Mouse (Mus musculus) lung, postnatal 14 days (tissue): Measurements from ENCODE around the gene Macrod1.

Experiments
- DNase-seq: peaks from one replicate; pipeline ENCODE4 v3.0.0; 2021

Gene Macrod1

GRCm38 (mm10) chr19:7246021-7246420 is 189.4 kb downstream of the Macrod1 start:
- DNase-seq, result no peak
